Mouse (Mus musculus) thymus, adult 2 months (tissue): ENCODE results near the gene Arhgap19. TPM values are rescaled to one million over a fixed set of nuclear protein-coding genes. Genes with fewer than 3 reads are reported as not detected.
A peak's percentile ranks its signal among the peaks of the same experiment; 100 is the strongest.

Experiments
- DNase-seq: peaks from one replicate; pipeline ENCODE4 v3.0.0; 2021
- H3K27ac ChIP-seq: fragments of 200-500 bp; 2 replicates; pipeline ENCODE4 v1.5.1; 2012; ENCODE audit warnings: low read length, control low read depth; ENCODE audit not compliant: control insufficient read depth, insufficient read depth
- H3K27me3 ChIP-seq: fragments of 200-500 bp; 2 replicates; pipeline ENCODE4 v1.6.1; 2012; ENCODE audit warnings: mild to moderate bottlenecking, low read length, moderate library complexity, mixed read lengths; ENCODE audit not compliant: control insufficient read depth, insufficient read depth
- H3K36me3 ChIP-seq: fragments of 200-500 bp; 2 replicates; pipeline ENCODE4 v1.6.1; 2012; ENCODE audit warnings: mild to moderate bottlenecking, low read length, moderate library complexity; ENCODE audit not compliant: control insufficient read depth, insufficient read depth
- H3K4me1 ChIP-seq: fragments of 200-500 bp; replicated peaks from 2 replicates; pipeline ENCODE4 v1.6.1; 2012; ENCODE audit warnings: low read length; ENCODE audit not compliant: control insufficient read depth, insufficient read depth
- H3K4me3 ChIP-seq: fragments of 200-500 bp; 2 replicates; pipeline ENCODE4 v1.5.1; 2012; ENCODE audit warnings: mild to moderate bottlenecking, low read length, control low read depth, moderate library complexity; ENCODE audit not compliant: control insufficient read depth, insufficient read depth
- CTCF ChIP-seq: fragments of 200-500 bp; IDR thresholded peaks from 2 replicates; pipeline ENCODE4 v1.5.1; 2012; ENCODE audit warnings: mild to moderate bottlenecking, control low read depth, low read length, moderate library complexity, borderline replicate concordance; ENCODE audit not compliant: control insufficient read depth, poor library complexity, insufficient read depth; ENCODE audit errors: extremely low read depth
- POLR2A ChIP-seq: fragments of 200-500 bp; IDR thresholded peaks from 2 replicates; pipeline ENCODE4 v1.6.1; 2012; ENCODE audit warnings: mild to moderate bottlenecking, low read length, control low read depth, moderate library complexity; ENCODE audit not compliant: control insufficient read depth, poor library complexity, insufficient read depth; ENCODE audit errors: extremely low read depth
- WGBS: fragments of 180-500 bp; shearing (Covaris S2); methylation state at CpG from one replicate; pipeline ENCODE4 v1.1.7; 2018; 5-methylcytosine and 5-hydroxymethylcytosine counted together
- polyA plus RNA-seq: library from polyadenylated mRNA; depleted of rRNA; stranded (reverse); fragments of >200 nt; gene quantifications from 2 replicates; pipeline ENCODE4 v1.2.3, GENCODE M21; 2012

The Arhgap19 gene
- polyA plus RNA-seq, 1 experiment = 18.8 TPM

- no peaks in the 10 kb centered on the region for H3K4me1 ChIP-seq
- 100% methylated on average over 2 of the region's 2 CpGs for WGBS
- H3K4me3 ChIP-seq = no peak overlapping the region
- H3K36me3 ChIP-seq = peaks cover 14% of the 10 kb centered on the region
- DNase-seq = no peak
- H3K27me3 ChIP-seq = no peaks in the 10 kb centered on the region
- TF ChIP-seq CTCF (no peak), POLR2A (no peak)
- no peak overlapping the region for H3K27ac ChIP-seq
Observed at GRCm38 (mm10) chr19:41791384-41791783, 10.5 kb downstream of the Arhgap19 start.

GRCm38 (mm10) chr19:41789110-41789961 lies 12.5 kb downstream of the Arhgap19 start:
- Histone ChIP-seq H3K4me1 (no peaks in the 10 kb centered on the region), H3K27me3 (no peaks in the 10 kb centered on the region), H3K36me3 (peaks cover 27% of the 10 kb centered on the region), H3K4me3 (no peak overlapping the region), H3K27ac (no peak overlapping the region)
- WGBS = 89% methylated on average over 10 of the region's 10 CpGs
- DNase-seq = no peak
- no peak for TF ChIP-seq CTCF
- no peak for TF ChIP-seq POLR2A

GRCm38 (mm10) chr19:41786896-41787295 lies 15.0 kb downstream of the Arhgap19 start:
- Histone ChIP-seq H3K4me3 (no peak overlapping the region), H3K36me3 (peaks cover 37% of the 10 kb centered on the region), H3K27ac (no peak overlapping the region), H3K4me1 (no peaks in the 10 kb centered on the region), H3K27me3 (no peaks in the 10 kb centered on the region)
- WGBS = 100% methylated on average over 1 of the region's 1 CpGs
- no peak for DNase-seq
- no peak for TF ChIP-seq CTCF
- no peak for TF ChIP-seq POLR2A

- WGBS = 84% methylated on average over 6 of the region's 6 CpGs
- DNase-seq = no peak
- TF ChIP-seq POLR2A = no peak
- no peak for TF ChIP-seq CTCF
- Histone ChIP-seq H3K4me1 (no peaks in the 10 kb centered on the region), H3K4me3 (no peak overlapping the region), H3K27ac (no peak overlapping the region), H3K36me3 (peaks cover 37% of the 10 kb centered on the region), H3K27me3 (no peaks in the 10 kb centered on the region)
Observed at GRCm38 (mm10) chr19:41777514-41777913, 24.3 kb downstream of the Arhgap19 start.

GRCm38 (mm10) chr19:41768711-41769110 lies 33.1 kb downstream of the Arhgap19 start:
- WGBS = 8% methylated on average over 7 of the region's 7 CpGs

GRCm38 (mm10) chr19:41766628-41767027 lies 35.2 kb downstream of the Arhgap19 start:
- no peak for DNase-seq
- WGBS = 94% methylated on average over 5 of the region's 5 CpGs
- H3K4me3 ChIP-seq = no peak overlapping the region
- no peak overlapping the region for H3K27ac ChIP-seq
- peaks cover 14% of the 10 kb centered on the region for H3K4me1 ChIP-seq
- no peaks in the 10 kb centered on the region for H3K36me3 ChIP-seq
- TF ChIP-seq CTCF (no peak), POLR2A (no peak)
- H3K27me3 ChIP-seq = no peaks in the 10 kb centered on the region

More at GRCm38 (mm10) chr19:41768711-41769110, 33.1 kb downstream of the Arhgap19 start:
- peak; percentile 68 for DNase-seq
- H3K4me3 ChIP-seq = no peak overlapping the region
- H3K36me3 ChIP-seq = peaks cover 9% of the 10 kb centered on the region
- no peaks in the 10 kb centered on the region for H3K27me3 ChIP-seq
- peak overlapping the region; percentile 28; the same call in 1 of the 2 replicates for H3K27ac ChIP-seq
- H3K4me1 ChIP-seq = peaks cover 14% of the 10 kb centered on the region
- TF ChIP-seq POLR2A = no peak
- TF ChIP-seq CTCF = no peak
